28 mouse cellular contexts compared by ENCODE assay signal in the genomic region with DNA sequence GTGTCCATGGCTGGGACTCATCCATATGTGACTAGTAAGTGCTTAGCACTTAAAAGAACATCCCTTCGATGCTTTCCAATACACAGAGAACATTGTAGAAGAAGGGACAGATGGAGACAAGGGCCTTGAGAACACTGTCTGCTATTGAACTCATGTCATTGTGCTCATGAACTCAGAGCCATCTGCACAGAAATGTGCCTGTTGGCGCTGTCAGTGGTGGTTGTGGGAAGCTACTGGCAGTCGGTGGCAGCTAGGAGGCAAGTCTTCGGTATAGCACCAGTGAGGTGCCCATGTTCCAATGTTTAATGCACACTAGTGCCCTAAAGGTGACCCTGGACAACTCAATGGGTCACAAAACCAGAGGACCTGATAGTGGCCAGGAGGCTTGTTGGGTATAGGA. TPM values are rescaled to one million over a fixed set of nuclear protein-coding genes. Genes with fewer than 3 reads are reported as not detected.
DNase-seq lines count a peak whose midpoint lies in the region; ATAC-seq and TF ChIP-seq lines count a peak whose summit lies in the region.
"Had no signal": no experiment of that assay in that cellular context is flagged by ENCODE, and none has a peak within 500 bp of the region (broad histone marks: within the 10 kb centered on the region; RNA-seq: fewer than 3 reads in every experiment).

No protein-coding gene starts in this region.

- TF ChIP-seq CTCF in layer of hippocampus, adult 2 months (conservative IDR thresholded peaks at IDR 0.05): peak; percentile 58

- H3K27ac ChIP-seq in layer of hippocampus, adult 2 months: peak overlapping the region; percentile 72; the same call in 1 of the 2 replicates
- no peak overlapping the region for H3K27ac ChIP-seq in midbrain, embryonic 14.5 days (replicated peaks; ENCODE audit: low read depth, low read length)
- H3K27ac ChIP-seq: embryonic facial prominence, embryonic 10.5 days; embryonic facial prominence, embryonic 13.5 days; forebrain, embryonic 12.5 days; forebrain, embryonic 15.5 days; heart, adult 2 months; heart, embryonic 13.5 days; hindbrain, embryonic 15.5 days had no signal

- H3K4me2 ChIP-seq in midbrain, embryonic 14.5 days (ENCODE audit: low read length): no peak overlapping the region
- H3K4me2 ChIP-seq: embryonic facial prominence, embryonic 13.5 days; forebrain, embryonic 12.5 days; forebrain, embryonic 15.5 days; heart, embryonic 13.5 days; hindbrain, embryonic 15.5 days had no signal

- H3K9me3 ChIP-seq in midbrain, embryonic 14.5 days (ENCODE audit: control insufficient read depth, low read length): no peaks in the 10 kb centered on the region
- H3K9me3 ChIP-seq: embryonic facial prominence, embryonic 10.5 days; embryonic facial prominence, embryonic 13.5 days; forebrain, embryonic 12.5 days; forebrain, embryonic 15.5 days; heart, embryonic 13.5 days; hindbrain, embryonic 15.5 days had no signal

- H3K9ac ChIP-seq in midbrain, embryonic 14.5 days (replicated peaks; ENCODE audit: low read length): no peak overlapping the region
- H3K9ac ChIP-seq: embryonic facial prominence, embryonic 13.5 days; forebrain, embryonic 12.5 days; forebrain, embryonic 15.5 days; heart, embryonic 13.5 days; hindbrain, embryonic 15.5 days had no signal

- 93% methylated on average over 4 of the region's 4 CpGs for WGBS in midbrain, embryonic 14.5 days

- H3K4me1 ChIP-seq in midbrain, embryonic 14.5 days (ENCODE audit: control insufficient read depth, insufficient read depth, low read length): no peaks in the 10 kb centered on the region
- H3K4me1 ChIP-seq: embryonic facial prominence, embryonic 10.5 days; embryonic facial prominence, embryonic 13.5 days; forebrain, embryonic 12.5 days; forebrain, embryonic 15.5 days; heart, embryonic 13.5 days; hindbrain, embryonic 15.5 days had no signal

- no peaks in the 10 kb centered on the region for H3K27me3 ChIP-seq in midbrain, embryonic 14.5 days (ENCODE audit: control insufficient read depth, insufficient read depth, low read length)
- H3K27me3 ChIP-seq: embryonic facial prominence, embryonic 13.5 days; forebrain, embryonic 12.5 days; forebrain, embryonic 15.5 days; heart, embryonic 13.5 days; hindbrain, embryonic 15.5 days had no signal

- no peak for ATAC-seq in midbrain, embryonic 14.5 days (ENCODE audit: low FRiP score, low TSS enrichment)
- ATAC-seq: CD4-positive, CD25-positive, alpha-beta regulatory T cell, adult 4 months; forebrain, embryonic 15.5 days had no signal

- H3K36me3 ChIP-seq in midbrain, embryonic 14.5 days (ENCODE audit: control insufficient read depth, insufficient read depth, low read length): no peaks in the 10 kb centered on the region
- H3K36me3 ChIP-seq: embryonic facial prominence, embryonic 10.5 days; embryonic facial prominence, embryonic 13.5 days; forebrain, embryonic 12.5 days; forebrain, embryonic 15.5 days; hindbrain, embryonic 15.5 days had no signal

- peak; percentile 66 for DNase-seq in layer of hippocampus, adult 11-12 months (ENCODE audit: low spot score)
- DNase-seq in layer of hippocampus, postnatal 10 days (ENCODE audit: low spot score in 2 of 2): no peak
- DNase-seq in brain, adult 2 months (ENCODE audit: low read depth, low spot score): peak; percentile 23
- DNase-seq in layer of hippocampus, adult 2 months (ENCODE audit: low spot score in 2 of 2): peak in 1 of 2 experiments; percentile 57
- peak; percentile 46 to 55 for DNase-seq in layer of hippocampus, postnatal 36 days
- DNase-seq in midbrain, embryonic 14.5 days: no peak
- DNase-seq: adrenal gland, adult 2 months; adrenal gland, postnatal 14 days; cerebellum, adult 11-12 months; cerebellum, adult 8-10 months; cerebellum, postnatal 10 days; cerebellum, postnatal 36 days; embryo, embryonic 11 days; gastrocnemius, postnatal 25 days; heart, adult 2 months; heart, postnatal 14 days; heart, postnatal 4 days had no signal

- no peak overlapping the region for H3K4me3 ChIP-seq in layer of hippocampus, adult 2 months
- no peak overlapping the region for H3K4me3 ChIP-seq in midbrain, embryonic 14.5 days (replicated peaks; ENCODE audit: low read depth, low read length)
- H3K4me3 ChIP-seq: embryonic facial prominence, embryonic 10.5 days; embryonic facial prominence, embryonic 13.5 days; erythroblast, embryonic 14.5 days; forebrain, embryonic 12.5 days; forebrain, embryonic 15.5 days; heart, adult 2 months; heart, embryonic 13.5 days; hindbrain, embryonic 15.5 days had no signal

RNA-seq across cellular contexts. Expression of a gene that starts 6.0 kb away (rescaled TPM):
- 1 to 10 TPM; 1.5 to 3.2 TPM for total RNA-seq in layer of hippocampus, postnatal 10 days (2021)
- total RNA-seq in layer of hippocampus, adult 2 months (2021): 1 to 10 TPM; 5.8 to 6.6 TPM
- total RNA-seq in layer of hippocampus, postnatal 36 days (2021): 1 to 10 TPM; 5.3 TPM
- polyA plus RNA-seq in midbrain, embryonic 14.5 days (2014; fragmentation: Nextera tagmentation; extraction: Ambion mirVana): 0.36 and 0.86 TPM in 2 replicates

RNA-seq across cellular contexts. Expression of a gene that starts 14.1 kb away (rescaled TPM):
- 100 to 1,000 TPM; 260 to 290 TPM for total RNA-seq in layer of hippocampus, postnatal 10 days (2021)
- total RNA-seq in layer of hippocampus, adult 2 months (2021): 100 to 1,000 TPM; 308 to 352 TPM
- total RNA-seq in layer of hippocampus, postnatal 36 days (2021): 100 to 1,000 TPM; 277 to 293 TPM
- polyA plus RNA-seq in midbrain, embryonic 14.5 days (2014; fragmentation: Nextera tagmentation; extraction: Ambion mirVana): 446 and 522 TPM in 2 replicates

RNA-seq across cellular contexts. Expression of a gene that starts 38.8 kb away (rescaled TPM):
- total RNA-seq in layer of hippocampus, postnatal 10 days (2021): under 1 TPM; 0.11 to 0.18 TPM
- total RNA-seq in layer of hippocampus, adult 2 months (2021): under 1 TPM; 0.13 to 0.17 TPM
- under 1 TPM in 1 of 2 experiments, not detected in 1; 0.17 TPM for total RNA-seq in layer of hippocampus, postnatal 36 days (2021)
- polyA plus RNA-seq in midbrain, embryonic 14.5 days (2014; fragmentation: Nextera tagmentation; extraction: Ambion mirVana): 0.13 and 0.16 TPM in 2 replicates
- total RNA-seq: MEL had no signal
- polyA plus RNA-seq: C2C12; CD4-positive, CD25-positive, alpha-beta regulatory T cell, adult 4 months; embryonic facial prominence, embryonic 13.5 days; erythroblast, embryonic 14.5 days; forebrain, embryonic 12.5 days; hindbrain, embryonic 11.5 days had no signal

RNA-seq across cellular contexts. Expression of a gene that starts 41.3 kb away (rescaled TPM):
- 10 to 100 TPM; 19.9 to 21.3 TPM for total RNA-seq in layer of hippocampus, postnatal 10 days (2021)
- total RNA-seq in layer of hippocampus, adult 2 months (2021): 10 to 100 TPM; 24.3 to 24.8 TPM
- total RNA-seq in layer of hippocampus, postnatal 36 days (2021): 10 to 100 TPM; 23.0 to 24.1 TPM
- polyA plus RNA-seq in midbrain, embryonic 14.5 days (2014; fragmentation: Nextera tagmentation; extraction: Ambion mirVana): 14.9 and 19.7 TPM in 2 replicates

Comparison
In these comparisons a context has a peak if more than half of its experiments do, and no peak if none do; other contexts are left out.
1. DNase-seq: peak in layer of hippocampus, adult 11-12 months (single experiment), brain, adult 2 months (single experiment) and layer of hippocampus, postnatal 36 days (2 of 2); none in layer of hippocampus, postnatal 10 days (0 of 2) and midbrain, embryonic 14.5 days (single experiment).